Mouse (Mus musculus): ENCODE data around the gene Trip6. TPM values are rescaled to one million over a fixed set of nuclear protein-coding genes. Genes with fewer than 3 reads are reported as not detected.

Gene Trip6
- polyA plus RNA-seq, 1 experiment from 2014 or later, result 73.2 TPM

DNA sequence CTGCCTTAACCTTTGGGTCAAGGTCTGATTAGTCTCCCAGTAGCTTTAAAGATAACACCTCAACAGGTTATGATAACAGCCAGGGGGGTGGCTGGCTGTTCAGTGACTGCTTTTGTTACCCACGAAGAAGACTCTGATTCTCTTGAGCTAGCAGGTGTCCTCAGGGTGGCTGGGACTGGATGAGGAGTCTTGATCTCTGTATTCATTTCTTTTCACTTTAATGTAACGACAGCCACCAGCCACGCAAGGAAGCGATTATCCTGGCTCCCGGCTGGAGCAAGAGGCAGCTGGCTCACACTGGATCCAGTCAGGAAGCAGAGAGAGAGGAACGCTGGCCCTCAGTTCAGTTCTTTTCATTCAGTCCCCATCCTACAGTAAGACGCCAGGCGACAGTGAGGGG, 23.0 kb upstream of the Trip6 start:
- Histone ChIP-seq H3K36me3 (no peaks in the 10 kb centered on the region), H3K27ac (peak overlapping the region; percentile 18; the same call in 1 of the 2 replicates), H3K4me2 (no peak overlapping the region), H3K9ac (no peak overlapping the region), H3K4me3 (replicated peaks) (no peak overlapping the region), H3K9me3 (no peaks in the 10 kb centered on the region), H3K4me1 (peaks cover 30% of the 10 kb centered on the region), H3K27me3 (replicated peaks) (no peaks in the 10 kb centered on the region)
- no peak for ATAC-seq (ENCODE audit: insufficient read depth, low FRiP score, low read depth)
- 43% methylated on average over 8 of the region's 8 CpGs for WGBS

DNA sequence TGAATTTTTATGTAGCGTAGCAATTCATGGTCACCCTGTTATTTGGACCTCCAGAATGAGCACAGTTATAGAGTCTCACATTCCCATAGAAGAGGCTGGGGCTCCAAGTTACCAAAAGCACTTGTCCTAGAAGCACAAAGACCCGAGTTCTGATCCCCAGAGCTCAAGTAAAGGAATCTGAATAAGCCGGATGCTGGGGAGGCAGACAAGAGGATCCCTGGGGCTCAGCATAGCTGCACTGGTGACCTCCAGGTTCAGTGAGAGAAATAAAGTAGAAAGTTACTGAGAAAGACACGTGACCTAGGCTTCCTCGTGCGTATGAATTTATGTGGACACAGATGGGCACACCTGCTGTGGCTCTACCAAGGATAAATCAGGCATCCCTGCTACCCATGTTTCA, 20.9 kb upstream of the Trip6 start:
- Histone ChIP-seq H3K9me3 (no peaks in the 10 kb centered on the region), H3K4me3 (replicated peaks) (no peak overlapping the region), H3K9ac (no peak overlapping the region), H3K4me2 (no peak overlapping the region), H3K27me3 (replicated peaks) (no peaks in the 10 kb centered on the region), H3K27ac (no peak overlapping the region), H3K4me1 (peaks cover 30% of the 10 kb centered on the region), H3K36me3 (no peaks in the 10 kb centered on the region)
- no peak for ATAC-seq (ENCODE audit: insufficient read depth, low FRiP score, low read depth)
- WGBS, result 70% methylated on average over 6 of the region's 6 CpGs

DNA sequence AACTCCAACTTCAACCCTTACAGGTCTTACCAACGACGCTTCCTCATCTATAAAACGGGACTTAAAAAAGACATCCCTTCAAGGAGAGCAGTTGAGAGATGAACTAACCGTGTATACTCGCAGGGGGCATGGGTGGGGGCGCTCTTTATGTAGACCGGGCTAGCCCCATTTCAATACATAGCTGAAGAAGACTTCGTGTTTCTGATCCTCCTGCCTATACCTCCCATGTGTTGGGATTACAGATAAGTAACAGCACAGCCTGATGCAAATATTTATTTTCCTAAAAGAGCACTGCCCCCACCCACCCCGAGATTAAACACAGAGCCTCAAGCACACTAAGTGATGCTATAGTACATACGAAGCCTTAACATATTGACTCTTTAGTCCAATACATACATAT, 20.1 kb upstream of the Trip6 start:
- Histone ChIP-seq H3K9ac (no peak overlapping the region), H3K4me2 (peak overlapping the region; percentile 97), H3K27ac (0 out of 2 replicates have a peak overlapping the region, but pooled peaks have one; percentile 33), H3K36me3 (no peaks in the 10 kb centered on the region), H3K4me1 (peaks cover 26% of the 10 kb centered on the region), H3K9me3 (no peaks in the 10 kb centered on the region), H3K27me3 (replicated peaks) (no peaks in the 10 kb centered on the region), H3K4me3 (replicated peaks) (no peak overlapping the region)
- WGBS, result 43% methylated on average over 10 of the region's 10 CpGs
- no peak for ATAC-seq (ENCODE audit: insufficient read depth, low FRiP score, low read depth)

DNA sequence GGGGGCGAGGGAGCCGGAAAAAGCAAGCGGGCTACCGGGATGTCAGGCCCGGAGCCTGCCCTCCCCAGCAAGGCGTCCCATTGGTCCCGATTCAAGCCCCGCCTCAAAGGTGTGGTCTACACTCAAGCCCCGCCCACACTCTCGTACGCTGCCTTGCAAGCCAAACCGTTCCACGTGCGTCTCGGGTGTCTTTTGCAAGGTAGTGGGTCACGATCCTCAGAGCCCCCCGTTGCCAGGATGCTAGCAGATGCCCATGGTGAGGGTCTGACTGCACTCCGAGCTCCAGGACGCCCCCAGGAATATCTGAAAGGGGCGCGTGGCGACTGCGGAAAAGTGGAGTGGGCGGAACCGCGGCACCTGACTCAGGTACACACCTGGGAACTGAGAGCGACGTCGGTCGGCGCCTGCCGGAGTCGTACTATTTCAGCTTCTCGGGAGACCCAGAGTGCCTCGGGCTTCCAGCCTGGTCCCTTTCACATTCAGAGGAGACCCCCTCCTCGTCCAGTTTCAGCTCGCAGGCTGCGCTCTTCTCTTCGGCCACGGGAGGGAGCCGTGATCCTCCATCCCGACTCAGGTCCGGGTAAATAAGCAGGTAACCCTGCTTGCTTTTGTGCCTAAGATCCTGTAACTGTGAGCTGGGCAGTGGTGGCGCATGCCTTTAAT, 19.4 kb upstream of the Trip6 start, which contains the start of gene Slc12a9:
TSS of gene Slc12a9 (minus strand) at position 86 of the 663 bp plus-strand sequence.
- Histone ChIP-seq H3K4me3 (replicated peaks) (peak within 1 kb of the TSS; percentile 72), H3K27ac (peak within 1 kb of the TSS; percentile 33), H3K9ac (peak within 1 kb of the TSS; percentile 68), H3K36me3 (no peaks in the 10 kb centered on the region), H3K9me3 (no peaks in the 10 kb centered on the region), H3K4me2 (peak within 1 kb of the TSS; percentile 97), H3K4me1 (peaks cover 22% of the 10 kb centered on the region), H3K27me3 (replicated peaks) (no peaks in the 10 kb centered on the region)
- under 1% methylated on average over 44 of the region's 44 CpGs for WGBS
- peak; percentile 83 for ATAC-seq (ENCODE audit: insufficient read depth, low FRiP score, low read depth)

DNA sequence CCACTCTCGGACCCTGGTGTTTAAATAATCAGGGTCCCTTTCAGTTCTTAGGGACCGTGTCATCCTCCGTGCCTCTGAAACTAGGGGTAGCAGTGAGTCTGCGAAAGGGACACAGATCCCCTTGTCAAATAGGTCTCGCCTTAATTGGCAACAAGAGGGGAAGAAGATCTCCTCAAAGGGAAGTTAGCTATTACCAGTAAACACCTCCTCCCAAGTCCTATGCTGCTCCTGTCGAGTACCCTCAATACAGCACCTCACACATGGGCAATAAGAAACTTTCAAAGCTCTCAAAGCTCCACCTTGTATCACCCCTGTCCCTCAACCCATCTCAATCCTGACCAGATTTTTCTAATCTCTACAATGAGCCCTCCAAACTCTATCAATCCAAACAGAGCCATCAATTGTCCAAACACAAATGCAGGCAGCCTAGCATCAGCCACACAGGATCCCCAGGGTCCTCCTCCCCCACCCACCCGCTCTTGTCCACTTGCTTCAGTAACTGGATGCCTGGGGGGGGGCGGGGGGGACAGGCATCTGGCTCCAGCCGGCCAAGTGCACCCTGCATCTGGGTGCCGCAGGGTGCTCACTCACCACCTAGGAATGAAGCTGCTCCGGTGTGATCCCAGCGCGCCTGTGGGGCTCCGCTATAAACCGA, 18.8 kb upstream of the Trip6 start:
- peak overlapping the region; percentile 33; the same call in 1 of the 2 replicates for H3K27ac ChIP-seq
- H3K4me1 ChIP-seq, result peaks cover 22% of the 10 kb centered on the region
- no peaks in the 10 kb centered on the region for H3K27me3 ChIP-seq (replicated peaks)
- no peaks in the 10 kb centered on the region for H3K9me3 ChIP-seq
- H3K4me3 ChIP-seq (replicated peaks), result peak overlapping the region; percentile 72
- H3K9ac ChIP-seq, result peak overlapping the region; percentile 68
- 18% methylated on average over 15 of the region's 15 CpGs for WGBS
- H3K4me2 ChIP-seq, result peak overlapping the region; percentile 97
- no peak for ATAC-seq (ENCODE audit: insufficient read depth, low FRiP score, low read depth)
- H3K36me3 ChIP-seq, result no peaks in the 10 kb centered on the region

DNA sequence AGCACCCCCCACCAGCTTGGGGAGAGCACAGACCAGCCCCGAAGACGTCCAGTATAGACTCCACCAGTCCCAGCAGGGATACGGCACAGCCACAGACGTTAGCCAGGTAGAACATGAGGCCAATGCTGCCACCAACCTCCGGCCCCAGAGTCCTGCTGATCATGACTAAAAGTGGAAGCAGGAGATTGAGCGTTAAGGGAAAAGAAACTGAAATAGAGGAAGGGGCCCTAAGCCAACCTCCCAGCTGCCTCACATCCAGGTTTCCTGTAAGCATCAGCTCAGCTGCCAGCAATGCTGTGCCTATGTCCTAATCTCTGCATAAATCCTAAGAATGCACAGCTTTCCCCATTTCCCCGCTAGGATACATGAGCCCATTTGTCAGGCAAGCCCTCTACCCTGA, 16.7 kb upstream of the Trip6 start:
- H3K27ac ChIP-seq, result no peak overlapping the region
- H3K36me3 ChIP-seq, result peaks cover 10% of the 10 kb centered on the region; the same call in 1 of the 2 replicates
- ATAC-seq (ENCODE audit: insufficient read depth, low FRiP score, low read depth), result no peak
- H3K9me3 ChIP-seq, result no peaks in the 10 kb centered on the region
- no peak overlapping the region for H3K4me2 ChIP-seq
- no peaks in the 10 kb centered on the region for H3K27me3 ChIP-seq (replicated peaks)
- peaks cover 22% of the 10 kb centered on the region for H3K4me1 ChIP-seq
- H3K4me3 ChIP-seq (replicated peaks), result no peak overlapping the region
- 84% methylated on average over 7 of the region's 7 CpGs for WGBS
- no peak overlapping the region for H3K9ac ChIP-seq

DNA sequence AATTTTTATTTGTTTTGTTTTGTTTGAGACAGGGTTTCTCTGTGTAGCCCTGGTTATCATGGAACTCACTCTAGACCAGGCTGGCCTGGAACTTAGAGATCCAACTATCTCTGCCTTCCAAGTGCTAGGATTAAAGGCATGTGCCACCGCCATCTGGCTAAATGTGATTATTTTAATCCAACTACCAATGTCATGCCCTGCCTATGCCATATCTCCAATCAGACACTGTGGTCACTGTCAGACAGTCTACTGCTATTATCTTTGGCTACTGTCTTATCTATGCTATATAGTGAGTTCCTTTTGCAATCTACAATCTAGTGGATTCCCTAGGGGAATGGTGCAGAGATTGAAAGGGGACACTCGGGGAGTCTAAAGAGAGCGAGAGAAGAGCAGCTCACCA, 6.8 kb upstream of the Trip6 start:
- no peak overlapping the region for H3K4me3 ChIP-seq (replicated peaks)
- no peaks in the 10 kb centered on the region for H3K4me1 ChIP-seq
- H3K27ac ChIP-seq, result no peak overlapping the region
- no peaks in the 10 kb centered on the region for H3K27me3 ChIP-seq (replicated peaks)
- no peak overlapping the region for H3K4me2 ChIP-seq
- H3K9me3 ChIP-seq, result no peaks in the 10 kb centered on the region
- peaks cover 21% of the 10 kb centered on the region for H3K36me3 ChIP-seq
- no peak for ATAC-seq (ENCODE audit: insufficient read depth, low FRiP score, low read depth)
- 92% methylated on average over 3 of the region's 3 CpGs for WGBS
- H3K9ac ChIP-seq, result no peak overlapping the region

DNA sequence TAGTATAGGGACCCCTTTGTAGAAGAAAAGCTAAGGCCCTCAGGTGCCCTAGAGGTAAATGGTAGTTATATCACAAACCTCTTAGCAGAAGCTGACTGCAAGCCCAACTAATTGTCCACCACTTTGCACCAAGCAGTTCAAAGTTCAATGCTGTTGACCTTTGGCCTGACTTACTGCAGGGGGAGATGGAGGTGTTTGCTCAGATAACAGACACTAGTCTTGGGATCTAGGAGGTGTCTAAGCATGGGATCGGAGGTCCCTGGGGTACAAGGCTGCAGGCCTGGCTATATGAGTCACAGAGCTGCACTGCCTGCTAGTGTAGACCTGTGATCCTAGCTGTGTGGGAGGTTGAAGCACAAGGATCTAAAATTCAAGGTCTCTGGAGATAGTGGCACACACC, 4.4 kb upstream of the Trip6 start:
- H3K36me3 ChIP-seq, result peaks cover 19% of the 10 kb centered on the region
- WGBS, result 77% methylated on average over 1 of the region's 1 CpGs

DNA sequence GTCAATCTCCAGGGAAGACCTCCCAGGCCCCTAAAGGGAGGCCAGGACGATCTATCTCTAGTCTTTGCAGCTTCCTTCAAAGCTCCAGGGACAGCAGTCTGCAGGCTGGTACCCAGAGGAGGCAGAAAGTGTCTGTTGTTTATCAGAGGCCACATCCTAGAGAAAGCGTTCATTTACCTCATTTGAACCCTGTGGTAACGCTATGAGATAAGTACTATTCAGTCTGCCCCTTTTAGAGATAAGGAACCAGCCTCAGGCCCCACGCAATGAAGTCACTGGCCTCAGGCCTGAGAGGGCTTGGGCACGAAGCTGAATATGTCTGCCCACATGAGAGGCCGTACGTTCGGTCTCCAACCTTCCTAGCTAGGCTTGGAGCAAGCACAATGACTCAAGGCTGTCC, 3.2 kb upstream of the Trip6 start:
- WGBS, result 74% methylated on average over 8 of the region's 8 CpGs
- Histone ChIP-seq H3K9me3 (no peaks in the 10 kb centered on the region), H3K9ac (no peak overlapping the region), H3K4me3 (replicated peaks) (no peak overlapping the region), H3K4me1 (peaks cover 22% of the 10 kb centered on the region), H3K36me3 (peaks cover 19% of the 10 kb centered on the region), H3K27ac (no peak overlapping the region), H3K4me2 (no peak overlapping the region), H3K27me3 (replicated peaks) (no peaks in the 10 kb centered on the region)
- ATAC-seq (ENCODE audit: insufficient read depth, low FRiP score, low read depth), result no peak

More for the DNA sequence above, 4.4 kb upstream of the Trip6 start:
- Histone ChIP-seq H3K27ac (no peak overlapping the region), H3K9ac (no peak overlapping the region), H3K4me1 (peaks cover 16% of the 10 kb centered on the region), H3K9me3 (no peaks in the 10 kb centered on the region), H3K4me2 (no peak overlapping the region), H3K4me3 (replicated peaks) (no peak overlapping the region), H3K27me3 (replicated peaks) (no peaks in the 10 kb centered on the region)
- no peak for ATAC-seq (ENCODE audit: insufficient read depth, low FRiP score, low read depth)

DNA sequence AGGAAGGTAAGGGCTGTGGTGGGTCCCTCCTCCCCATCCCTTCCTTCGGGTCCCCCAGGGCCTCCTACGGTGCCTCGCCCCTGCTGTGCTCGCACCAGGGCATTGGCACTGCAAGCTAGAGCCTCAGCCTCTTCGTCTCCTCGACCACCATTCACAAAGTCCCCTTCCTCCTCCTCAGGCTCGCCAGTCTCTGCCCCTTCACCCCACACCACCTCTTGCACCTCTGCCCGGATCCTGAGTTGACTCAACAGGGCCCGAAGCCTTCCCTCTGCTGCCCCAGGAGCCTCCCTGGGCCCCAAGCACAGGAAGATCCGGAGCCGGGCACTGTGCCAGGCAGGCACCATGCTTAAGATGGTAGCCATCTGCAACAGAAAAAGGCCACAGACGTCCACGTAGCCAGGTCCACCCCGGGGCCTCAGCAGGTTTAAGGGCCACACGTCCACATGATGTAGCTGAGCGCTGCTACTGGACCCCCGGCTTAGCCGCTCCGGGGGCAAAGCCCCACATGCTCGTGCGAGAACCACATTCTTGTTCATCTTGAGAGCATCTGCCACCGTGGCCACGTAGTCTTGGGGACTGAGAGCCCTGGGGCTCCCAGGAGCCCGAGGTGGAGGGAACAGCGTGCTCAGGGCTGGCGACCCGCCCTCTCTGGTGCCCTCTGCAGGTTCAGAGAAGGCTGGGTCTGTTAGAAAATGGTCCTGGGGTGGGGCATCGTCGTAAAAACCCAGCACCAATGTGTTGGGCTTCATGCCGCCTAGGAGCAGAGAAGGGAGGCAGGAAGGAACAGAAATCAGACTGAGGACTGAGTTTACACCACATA, 1.1 kb upstream of the Trip6 start:
- H3K4me1 ChIP-seq, result peaks cover 31% of the 10 kb centered on the region
- H3K9me3 ChIP-seq, result no peaks in the 10 kb centered on the region
- H3K4me2 ChIP-seq, result peak overlapping the region; percentile 67
- H3K9ac ChIP-seq, result 0 out of 2 replicates have a peak overlapping the region, but pooled peaks have one; percentile 5
- no peaks in the 10 kb centered on the region for H3K27me3 ChIP-seq (replicated peaks)
- H3K36me3 ChIP-seq, result peaks cover 21% of the 10 kb centered on the region
- no peak overlapping the region for H3K4me3 ChIP-seq (replicated peaks)
- ATAC-seq (ENCODE audit: insufficient read depth, low FRiP score, low read depth), result no peak
- 40% methylated on average over 30 of the region's 30 CpGs for WGBS
- H3K27ac ChIP-seq, result peak overlapping the region; percentile 93

DNA sequence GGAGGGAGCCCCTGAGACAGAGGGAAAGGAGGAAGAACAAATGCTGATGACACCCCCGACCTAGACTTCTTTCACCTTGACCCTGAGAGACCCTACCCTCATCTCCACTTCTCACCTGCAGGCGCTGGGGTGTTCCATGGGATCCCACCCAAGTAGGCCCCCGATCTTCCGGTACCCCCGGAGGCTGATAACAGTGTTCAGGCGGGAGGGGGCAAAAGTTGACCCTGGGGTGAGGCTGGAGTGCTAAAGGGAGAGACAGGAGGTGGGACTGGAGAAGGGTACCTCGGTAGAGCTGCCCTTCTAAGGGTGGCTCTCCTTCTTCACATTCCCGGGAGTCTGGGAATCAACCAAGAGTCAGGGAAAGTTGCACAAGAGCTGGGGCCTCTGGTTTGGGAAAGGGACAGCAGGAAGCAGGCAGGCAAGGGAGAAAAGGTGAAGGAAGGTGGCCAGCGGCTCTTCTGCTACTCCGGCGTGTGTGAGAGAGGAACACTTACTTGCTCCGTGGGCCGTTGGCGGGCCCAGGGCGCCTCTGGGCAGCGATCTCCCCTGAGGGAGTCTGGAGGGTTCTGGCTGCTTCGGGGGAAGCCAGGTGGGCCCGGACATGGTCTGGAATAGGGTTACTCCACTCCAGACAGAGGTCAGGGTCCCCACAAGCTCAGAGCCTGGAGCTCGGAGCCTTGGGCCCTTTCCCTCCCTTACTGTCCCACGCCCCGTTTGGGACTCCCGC, 575 bp downstream of the Trip6 start:
- Histone ChIP-seq H3K27me3 (replicated peaks) (no peaks in the 10 kb centered on the region), H3K9me3 (no peaks in the 10 kb centered on the region), H3K9ac (peak overlapping the region; percentile 66), H3K4me3 (replicated peaks) (peak overlapping the region; percentile 52), H3K4me1 (peaks cover 31% of the 10 kb centered on the region), H3K36me3 (peaks cover 29% of the 10 kb centered on the region), H3K4me2 (peak overlapping the region; percentile 67), H3K27ac (peak overlapping the region; percentile 93)
- 2% methylated on average over 22 of the region's 22 CpGs for WGBS
- ATAC-seq (ENCODE audit: insufficient read depth, low FRiP score, low read depth), result peak; percentile 11
